Mouse (Mus musculus): ENCODE data around the gene Golph3.

GRCm38 (mm10) chr15:12296228-12296627, 25.0 kb upstream of the Golph3 start:
- TF ChIP-seq CTCF (IDR thresholded peaks at IDR 0.05; ENCODE audit: control insufficient read depth, insufficient read depth, insufficient read length): no peak
- TF ChIP-seq CEBPB (IDR thresholded peaks at IDR 0.05; ENCODE audit: low read depth): no peak
